Mouse (Mus musculus) heart, embryonic 15.5 days (tissue): ENCODE measurements around the gene Tagap1. TPM values are rescaled to one million over a fixed set of nuclear protein-coding genes. Genes with fewer than 3 reads are reported as not detected.
A peak's percentile ranks its signal among the peaks of the same experiment; 100 is the strongest.
"Not testable (repeated sequence)": the region's sequence is repeated elsewhere in the genome, so short reads cannot be mapped to it uniquely, and the experiment has no call there.

Experiments used
- ATAC-seq: fragments of 200-750 bp; cut with Nextera tagmentation; replicated peaks from 2 replicates; pipeline ENCODE4 v1.8.0; 2017; ENCODE audit warnings: low read depth, moderate TSS enrichment; ENCODE audit not compliant: insufficient number of reproducible peaks, insufficient read depth, low FRiP score
- H3K27ac ChIP-seq: fragments of 300-500 bp; sonication (generic); 2 replicates; pipeline ENCODE4 v1.5.1; 2015; ENCODE audit warnings: mild to moderate bottlenecking, inconsistent platforms
- H3K27me3 ChIP-seq: fragments of 300-500 bp; sonication (generic); 2 replicates; pipeline ENCODE4 v1.6.1; 2015; ENCODE audit warnings: inconsistent platforms
- H3K36me3 ChIP-seq: fragments of 300-500 bp; sonication (generic); 2 replicates; pipeline ENCODE4 v1.6.1; 2015; ENCODE audit warnings: mild to moderate bottlenecking, inconsistent platforms
- H3K4me1 ChIP-seq: fragments of 300-500 bp; sonication (generic); replicated peaks from 2 replicates; pipeline ENCODE4 v1.6.1; 2015; ENCODE audit warnings: inconsistent platforms
- H3K4me2 ChIP-seq: fragments of 300-500 bp; sonication (generic); 2 replicates; pipeline ENCODE4 v1.6.1; 2015; ENCODE audit warnings: inconsistent platforms, mild to moderate bottlenecking, moderate library complexity
- H3K4me3 ChIP-seq: fragments of 300-500 bp; sonication (generic); 2 replicates; pipeline ENCODE4 v1.5.1; 2015; ENCODE audit warnings: mild to moderate bottlenecking, inconsistent platforms
- H3K9ac ChIP-seq: fragments of 300-500 bp; sonication (generic); 2 replicates; pipeline ENCODE4 v1.6.1; 2015; ENCODE audit warnings: mild to moderate bottlenecking, inconsistent platforms
- H3K9me3 ChIP-seq: fragments of 300-500 bp; sonication (generic); replicated peaks from 2 replicates; pipeline ENCODE4 v1.6.1; 2016; ENCODE audit warnings: inconsistent platforms
- WGBS: fragments of 180-500 bp; shearing (Covaris S2); methylation state at CpG from one replicate; pipeline ENCODE4 v1.1.7; 2015; ENCODE audit warnings: mixed read lengths; 5-methylcytosine and 5-hydroxymethylcytosine counted together
- polyA plus RNA-seq: library from polyadenylated mRNA; unstranded; fragments of >200 nt; fragmentation: Nextera tagmentation; extraction: Ambion mirVana; gene quantifications from 2 replicates; pipeline ENCODE4 v1.2.1, GENCODE M21; 2015

Tagap1 gene
- polyA plus RNA-seq, 1 experiment from 2014 or later: 23.7 TPM

- H3K9me3 ChIP-seq, H3K27me3 ChIP-seq, H3K36me3 ChIP-seq, ATAC-seq, H3K4me1 ChIP-seq: not testable (repeated sequence)
- peak overlapping the region; percentile 71; the same call in 1 of the 2 replicates for H3K27ac ChIP-seq
- peak overlapping the region; percentile 62 for H3K4me2 ChIP-seq
- H3K4me3 ChIP-seq: peak overlapping the region; percentile 66
- WGBS: 27% methylated on average over 5 of the region's 5 CpGs
- H3K9ac ChIP-seq: peak overlapping the region; percentile 74
Observed at GRCm38 (mm10) chr17:6979380-6979779, 18.4 kb upstream of the Tagap1 start.

GRCm38 (mm10) chr17:6978287-6979248 is 17.6 kb upstream of the Tagap1 start, which contains the start of gene Gm49721:
Gene Gm49721, plus strand, starts transcription at chr17:6978904.
- H3K36me3 ChIP-seq, H3K27me3 ChIP-seq, H3K4me1 ChIP-seq, H3K9me3 ChIP-seq: not testable (repeated sequence)
- Histone ChIP-seq H3K27ac (peak within 1 kb of the TSS; percentile 71), H3K4me2 (peak within 1 kb of the TSS; percentile 62), H3K9ac (peak within 1 kb of the TSS; percentile 74), H3K4me3 (peak within 1 kb of the TSS; percentile 66)
- under 1% methylated on average over 47 of the region's 68 CpGs for WGBS
- ATAC-seq: peak; percentile 98

- WGBS: 50% methylated on average over 3 of the region's 3 CpGs
- H3K27me3 ChIP-seq, H3K4me2 ChIP-seq, H3K4me1 ChIP-seq, H3K36me3 ChIP-seq, H3K27ac ChIP-seq, H3K4me3 ChIP-seq, H3K9ac ChIP-seq, ATAC-seq, H3K9me3 ChIP-seq: not testable (repeated sequence)
Observed at GRCm38 (mm10) chr17:6974985-6975384, 14.0 kb upstream of the Tagap1 start.

GRCm38 (mm10) chr17:6972836-6973396 is 12.0 kb upstream of the Tagap1 start:
- not testable (repeated sequence) for H3K4me1 ChIP-seq, H3K27ac ChIP-seq, H3K27me3 ChIP-seq, ATAC-seq, H3K4me2 ChIP-seq, H3K36me3 ChIP-seq, H3K9ac ChIP-seq, H3K9me3 ChIP-seq, H3K4me3 ChIP-seq
- WGBS: 69% methylated on average over 4 of the region's 4 CpGs

GRCm38 (mm10) chr17:6971238-6971637 is 10.3 kb upstream of the Tagap1 start:
- H3K9me3 ChIP-seq, H3K4me2 ChIP-seq, H3K4me1 ChIP-seq, H3K27me3 ChIP-seq, H3K36me3 ChIP-seq, ATAC-seq, H3K4me3 ChIP-seq, H3K27ac ChIP-seq, H3K9ac ChIP-seq: not testable (repeated sequence)
- WGBS: 80% methylated on average over 8 of the region's 8 CpGs

GRCm38 (mm10) chr17:6970334-6970733 is 9.4 kb upstream of the Tagap1 start, which contains the start of gene Rnaset2b:
Gene Rnaset2b, plus strand, starts transcription at chr17:6970634.
- WGBS: 100% methylated on average over 1 of the region's 8 CpGs
- not testable (repeated sequence) for ATAC-seq, H3K27ac ChIP-seq, H3K36me3 ChIP-seq, H3K4me3 ChIP-seq, H3K9me3 ChIP-seq, H3K27me3 ChIP-seq, H3K9ac ChIP-seq, H3K4me2 ChIP-seq, H3K4me1 ChIP-seq

- H3K36me3 ChIP-seq, H3K9me3 ChIP-seq, H3K4me3 ChIP-seq, H3K9ac ChIP-seq, H3K27ac ChIP-seq, H3K27me3 ChIP-seq, H3K4me2 ChIP-seq, ATAC-seq, H3K4me1 ChIP-seq: not testable (repeated sequence)
- WGBS: 40% methylated on average over 1 of the region's 1 CpGs
Observed at GRCm38 (mm10) chr17:6967673-6968072, 6.7 kb upstream of the Tagap1 start.

GRCm38 (mm10) chr17:6965364-6965763 is 4.4 kb upstream of the Tagap1 start:
- not testable (repeated sequence) for H3K36me3 ChIP-seq, H3K4me3 ChIP-seq, H3K9ac ChIP-seq, H3K27ac ChIP-seq, H3K4me1 ChIP-seq, ATAC-seq, H3K4me2 ChIP-seq, H3K27me3 ChIP-seq, H3K9me3 ChIP-seq
- WGBS: 15% methylated on average over 6 of the region's 6 CpGs

- not testable (repeated sequence) for H3K27me3 ChIP-seq, H3K4me2 ChIP-seq, H3K36me3 ChIP-seq, H3K9ac ChIP-seq, ATAC-seq, H3K4me1 ChIP-seq, H3K4me3 ChIP-seq, H3K9me3 ChIP-seq, H3K27ac ChIP-seq
- 43% methylated on average over 4 of the region's 4 CpGs for WGBS
Observed at GRCm38 (mm10) chr17:6962936-6963335, 2.0 kb upstream of the Tagap1 start.

GRCm38 (mm10) chr17:6962339-6962738 is 1.4 kb upstream of the Tagap1 start:
- H3K27ac ChIP-seq, H3K9me3 ChIP-seq, H3K36me3 ChIP-seq, H3K4me1 ChIP-seq, H3K4me2 ChIP-seq, H3K27me3 ChIP-seq, ATAC-seq, H3K4me3 ChIP-seq, H3K9ac ChIP-seq: not testable (repeated sequence)
- WGBS: 61% methylated on average over 4 of the region's 6 CpGs

GRCm38 (mm10) chr17:6961181-6962000 is 435 bp upstream of the Tagap1 start:
- under 1% methylated on average over 19 of the region's 48 CpGs for WGBS

More at GRCm38 (mm10) chr17:6961181-6962000, 435 bp upstream of the Tagap1 start:
- Histone ChIP-seq H3K4me3 (peak overlapping the region; percentile 58), H3K27ac (0 out of 2 replicates have a peak overlapping the region, but pooled peaks have one; percentile 42), H3K4me2 (peak overlapping the region; percentile 59)
- not testable (repeated sequence) for H3K9ac ChIP-seq, H3K9me3 ChIP-seq, H3K27me3 ChIP-seq, H3K36me3 ChIP-seq, H3K4me1 ChIP-seq
- ATAC-seq: peak; percentile 97
